Mouse (Mus musculus): ENCODE results near the gene Arntl.

- no peak for TF ChIP-seq CTCF (conservative IDR thresholded peaks at IDR 0.05; ENCODE audit: insufficient read depth, insufficient read length, low read depth, low read length)
- no peak for TF ChIP-seq POLR2A (IDR thresholded peaks at IDR 0.05; ENCODE audit: low read depth, low read length)
Measured at GRCm38 (mm10) chr7:113197161-113197775, 10.0 kb upstream of the Arntl start.
